Mouse (Mus musculus) erythroblast, embryonic 14.5 days (primary cell): ENCODE measurements around the gene Upb1.

Experiments
- GATA1 ChIP-seq: IDR thresholded peaks from 2 replicates; pipeline ENCODE4 v1.6.1; 2012; ENCODE audit warnings: low read length, inconsistent platforms, mixed read lengths
- TAL1 ChIP-seq: IDR thresholded peaks from 3 replicates; pipeline ENCODE4 v1.6.1; 2012; ENCODE audit warnings: low read length, inconsistent platforms, mixed read lengths

DNA sequence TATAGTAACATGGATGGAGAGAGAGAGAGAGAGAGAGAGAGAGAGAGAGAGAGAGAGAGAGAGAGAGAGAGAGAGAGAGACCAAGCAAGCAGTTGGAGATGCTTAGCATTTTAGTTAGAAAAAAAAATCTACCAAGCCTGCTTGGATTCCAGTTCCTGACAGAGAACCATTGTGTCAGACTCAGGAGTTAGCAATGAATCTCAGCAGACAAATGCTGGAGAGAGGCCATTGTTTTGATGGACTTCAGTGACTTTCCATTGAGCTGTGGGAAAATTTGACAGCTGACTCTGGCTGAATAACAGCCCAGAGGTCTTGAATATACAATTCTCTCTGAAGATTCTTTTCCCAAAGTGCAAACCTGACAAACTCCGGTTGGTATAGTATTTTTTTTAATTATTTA is 56.9 kb downstream of the Upb1 start:
- no peak for TF ChIP-seq GATA1
- no peak for TF ChIP-seq TAL1
